Mouse (Mus musculus) forebrain, embryonic 14.5 days (tissue): ENCODE results near the gene Ctc1. TPM values are rescaled to one million over a fixed set of nuclear protein-coding genes. Genes with fewer than 3 reads are reported as not detected.

Experiments used
- ATAC-seq: fragments of 200-750 bp; cut with Nextera tagmentation; 2 replicates; pipeline ENCODE4 v1.8.0; 2017; ENCODE audit warnings: mild to moderate bottlenecking, moderate library complexity
- DNase-seq: peaks from one replicate; pipeline ENCODE4 v3.0.0-alpha.2; 2015; ENCODE audit warnings: low spot score
- H3K27ac ChIP-seq: fragments of 300-500 bp; sonication (generic); 2 replicates; pipeline ENCODE4 v1.5.1; 2014; ENCODE audit warnings: low read depth, mild to moderate bottlenecking, control low read depth, low read length, moderate library complexity
- H3K27me3 ChIP-seq: fragments of 300-500 bp; sonication (generic); replicated peaks from 2 replicates; pipeline ENCODE4 v1.6.1; 2014; ENCODE audit warnings: low read length, control low read depth, mixed read lengths; ENCODE audit not compliant: control insufficient read depth, insufficient read depth
- H3K36me3 ChIP-seq: fragments of 300-500 bp; sonication (generic); 2 replicates; pipeline ENCODE4 v1.6.1; 2014; ENCODE audit warnings: low read length, control low read depth; ENCODE audit not compliant: control insufficient read depth, insufficient read depth
- H3K4me1 ChIP-seq: fragments of 300-500 bp; sonication (generic); 2 replicates; pipeline ENCODE4 v1.6.1; 2014; ENCODE audit warnings: antibody characterized with exemption, low read length, control low read depth; ENCODE audit not compliant: control insufficient read depth, insufficient read depth
- H3K4me2 ChIP-seq: fragments of 300-500 bp; sonication (generic); 2 replicates; pipeline ENCODE4 v1.6.1; 2014; ENCODE audit warnings: mild to moderate bottlenecking, control low read depth, low read length
- H3K4me3 ChIP-seq: fragments of 300-500 bp; sonication (generic); 2 replicates; pipeline ENCODE4 v1.5.1; 2014; ENCODE audit warnings: low read depth, low read length, control low read depth
- H3K9ac ChIP-seq: fragments of 300-500 bp; sonication (generic); 2 replicates; pipeline ENCODE4 v1.6.1; 2014; ENCODE audit warnings: mild to moderate bottlenecking, low read length, control low read depth, moderate library complexity
- H3K9me3 ChIP-seq: fragments of 300-500 bp; sonication (generic); replicated peaks from 2 replicates; pipeline ENCODE4 v1.6.1; 2016; ENCODE audit warnings: low read length, control low read depth, mixed read lengths; ENCODE audit not compliant: control insufficient read depth
- WGBS: fragments of 180-500 bp; shearing (Covaris S2); extraction: QIAGEN DNeasy Blood & Tissue Kit; methylation state at CpG from one replicate; pipeline ENCODE4 v1.1.7; 2014; 5-methylcytosine and 5-hydroxymethylcytosine counted together
- polyA plus RNA-seq: library from polyadenylated mRNA; unstranded; fragments of >200 nt; fragmentation: Nextera tagmentation; extraction: Ambion mirVana; gene quantifications from 2 replicates; pipeline ENCODE4 v1.2.1, GENCODE M21; 2014

Ctc1 gene
- polyA plus RNA-seq, 1 experiment from 2014 or later = 43.4 TPM

DNA sequence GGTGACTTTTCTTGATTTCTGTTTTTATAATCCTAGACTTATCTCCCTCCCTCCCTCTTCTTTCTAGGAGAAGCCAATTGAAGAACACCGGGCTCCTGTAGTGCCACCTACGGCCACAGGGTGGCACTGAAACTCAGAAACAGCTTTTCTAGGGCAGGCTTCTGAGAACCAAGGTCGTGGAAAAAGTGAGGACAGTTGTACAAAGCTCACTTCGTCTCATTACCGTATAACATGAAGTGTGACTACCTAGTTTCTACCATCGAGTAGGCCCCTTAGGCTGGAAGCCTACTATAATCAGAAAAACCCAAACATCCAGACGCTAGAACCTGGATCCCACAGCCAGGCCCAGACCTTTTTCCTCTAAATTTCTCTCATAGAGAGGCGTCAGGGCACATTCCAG is 51.2 kb downstream of the Ctc1 start:
- Histone ChIP-seq H3K4me2 (peak overlapping the region; percentile 81), H3K4me3 (peak overlapping the region; percentile 35), H3K9me3 (no peaks in the 10 kb centered on the region), H3K9ac (peak overlapping the region; percentile 60; the same call in 1 of the 2 replicates), H3K27me3 (no peaks in the 10 kb centered on the region), H3K27ac (no peak overlapping the region), H3K4me1 (peaks cover 12% of the 10 kb centered on the region; the same call in 1 of the 2 replicates), H3K36me3 (no peaks in the 10 kb centered on the region)
- ATAC-seq (no peak), DNase-seq (peak; percentile 94)
- 8% methylated on average over 8 of the region's 8 CpGs for WGBS

DNA sequence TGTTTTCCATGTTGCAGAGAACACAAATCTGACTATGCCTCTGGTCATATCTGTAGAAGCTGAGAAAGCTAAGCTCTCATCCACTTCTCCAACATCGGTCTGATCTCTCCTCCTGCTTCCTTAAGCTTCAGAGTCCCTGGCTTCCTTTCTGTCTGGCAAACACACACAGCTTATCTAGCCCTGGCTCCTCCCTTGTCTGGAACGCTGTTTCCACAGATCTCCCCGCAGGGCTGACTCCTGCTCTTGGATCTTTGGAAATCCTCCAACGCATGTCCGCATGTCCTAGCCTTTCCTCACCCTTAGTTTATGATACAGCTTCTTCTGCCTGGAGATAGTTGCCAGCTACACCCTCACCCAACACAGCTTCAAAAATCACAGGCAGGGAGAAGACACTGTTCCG is 51.9 kb downstream of the Ctc1 start:
- no peak overlapping the region for H3K4me3 ChIP-seq
- no peaks in the 10 kb centered on the region for H3K36me3 ChIP-seq
- H3K27ac ChIP-seq = no peak overlapping the region
- H3K9ac ChIP-seq = no peak overlapping the region
- no peak overlapping the region for H3K4me2 ChIP-seq
- ATAC-seq (no peak), DNase-seq (no peak)
- no peaks in the 10 kb centered on the region for H3K9me3 ChIP-seq
- H3K27me3 ChIP-seq = no peaks in the 10 kb centered on the region
- peaks cover 13% of the 10 kb centered on the region; the same call in 1 of the 2 replicates for H3K4me1 ChIP-seq
- WGBS = 67% methylated on average over 6 of the region's 6 CpGs

DNA sequence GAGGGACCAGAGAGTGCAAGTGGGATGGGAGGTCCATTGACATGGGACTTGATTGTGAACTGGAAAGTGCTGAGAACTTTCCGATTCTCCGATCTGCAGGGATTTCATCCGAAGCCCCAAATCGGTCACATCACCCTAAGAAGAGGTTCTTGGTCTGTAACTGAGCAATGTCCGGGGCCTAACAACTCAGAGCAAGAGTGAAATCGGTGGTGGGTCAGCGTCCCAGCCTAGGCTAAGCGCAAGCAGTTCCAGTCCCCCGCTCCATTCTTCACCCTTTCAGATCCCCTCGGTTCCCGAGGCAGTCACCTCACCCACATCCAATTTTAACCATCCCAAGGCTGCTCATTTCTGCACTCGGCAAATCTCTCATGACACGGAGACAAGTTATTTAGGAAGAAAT is 54.4 kb downstream of the Ctc1 start:
- H3K27me3 ChIP-seq = no peaks in the 10 kb centered on the region
- DNase-seq = no peak
- peak overlapping the region; percentile 48 for H3K4me3 ChIP-seq
- H3K36me3 ChIP-seq = no peaks in the 10 kb centered on the region
- H3K4me1 ChIP-seq = peaks cover 13% of the 10 kb centered on the region; the same call in 1 of the 2 replicates
- peak overlapping the region; percentile 77 for H3K4me2 ChIP-seq
- under 1% methylated on average over 13 of the region's 13 CpGs for WGBS
- H3K9ac ChIP-seq = peak overlapping the region; percentile 80
- H3K9me3 ChIP-seq = no peaks in the 10 kb centered on the region
- H3K27ac ChIP-seq = peak overlapping the region; percentile 75
- no peak for ATAC-seq

DNA sequence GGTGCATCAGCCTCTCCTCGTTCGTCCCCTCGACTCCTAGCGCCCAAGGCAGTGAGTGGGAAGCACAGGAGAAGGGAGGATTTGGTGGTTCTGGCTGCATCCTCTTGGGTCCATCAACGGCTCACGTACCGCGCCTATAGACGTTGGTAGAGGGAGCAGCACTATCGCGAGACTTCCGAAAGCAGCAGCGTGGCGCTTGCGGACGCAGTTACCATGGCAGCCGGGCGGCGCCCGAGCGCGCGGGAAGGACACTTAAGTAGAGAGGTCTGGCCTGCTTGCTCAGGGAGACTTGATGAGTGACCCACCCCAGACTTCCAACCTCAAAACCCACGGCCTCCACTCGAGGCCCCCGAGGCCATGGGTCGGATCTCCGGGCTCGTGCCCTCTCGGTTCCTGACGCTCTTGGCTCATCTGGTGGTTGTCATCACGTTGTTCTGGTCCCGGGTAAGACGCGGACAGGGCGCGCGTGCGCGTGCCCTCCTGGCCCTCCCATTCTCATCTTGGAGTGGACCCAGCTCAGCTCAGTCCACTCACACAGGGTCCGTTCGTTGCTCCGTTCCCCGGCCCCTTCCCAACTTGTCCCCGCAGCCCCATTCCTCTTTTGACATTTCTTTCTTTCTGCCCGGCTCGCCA is 55.0 kb downstream of the Ctc1 start, which contains the start of gene Tmem107:
Gene Tmem107, plus strand, starts transcription at position 217 of the 633 bp plus-strand sequence.
- no peaks in the 10 kb centered on the region for H3K36me3 ChIP-seq
- H3K4me2 ChIP-seq = peak within 1 kb of the TSS; percentile 77
- ATAC-seq (peak; percentile 88), DNase-seq (peak; percentile 98)
- peak within 1 kb of the TSS; percentile 48 for H3K4me3 ChIP-seq
- H3K9me3 ChIP-seq = no peaks in the 10 kb centered on the region
- WGBS = under 1% methylated on average over 40 of the region's 47 CpGs
- H3K4me1 ChIP-seq = peaks cover 13% of the 10 kb centered on the region; the same call in 1 of the 2 replicates
- H3K9ac ChIP-seq = peak within 1 kb of the TSS; percentile 80
- H3K27ac ChIP-seq = peak within 1 kb of the TSS; percentile 75
- H3K27me3 ChIP-seq = no peaks in the 10 kb centered on the region

DNA sequence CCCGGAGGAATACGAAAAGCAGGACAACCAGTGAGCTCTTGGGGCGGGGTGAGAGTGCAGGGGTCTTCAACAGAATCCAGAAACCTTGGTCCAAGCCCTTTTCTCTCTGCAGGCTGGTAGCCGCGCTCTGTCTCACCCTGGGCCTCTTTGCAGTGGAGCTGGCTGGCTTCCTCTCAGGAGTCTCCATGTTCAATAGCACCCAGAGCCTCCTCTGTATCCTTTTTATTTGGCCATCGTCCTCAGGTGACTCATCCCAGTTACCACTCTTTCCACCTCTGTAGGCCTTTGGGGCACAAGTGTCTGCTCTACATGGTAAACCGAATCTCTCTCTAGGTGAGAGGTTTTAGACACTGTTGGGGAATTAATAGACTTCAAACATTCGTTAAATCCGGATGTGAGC is 55.6 kb downstream of the Ctc1 start:
- no peak for ATAC-seq
- no peaks in the 10 kb centered on the region for H3K9me3 ChIP-seq
- peak overlapping the region; percentile 48 for H3K4me3 ChIP-seq
- H3K9ac ChIP-seq = peak overlapping the region; percentile 80
- 22% methylated on average over 9 of the region's 9 CpGs for WGBS
- peak overlapping the region; percentile 75; the same call in 1 of the 2 replicates for H3K27ac ChIP-seq
- peaks cover 10% of the 10 kb centered on the region; the same call in 1 of the 2 replicates for H3K4me1 ChIP-seq
- H3K27me3 ChIP-seq = no peaks in the 10 kb centered on the region
- H3K36me3 ChIP-seq = no peaks in the 10 kb centered on the region
- H3K4me2 ChIP-seq = peak overlapping the region; percentile 77
- no peak for DNase-seq

DNA sequence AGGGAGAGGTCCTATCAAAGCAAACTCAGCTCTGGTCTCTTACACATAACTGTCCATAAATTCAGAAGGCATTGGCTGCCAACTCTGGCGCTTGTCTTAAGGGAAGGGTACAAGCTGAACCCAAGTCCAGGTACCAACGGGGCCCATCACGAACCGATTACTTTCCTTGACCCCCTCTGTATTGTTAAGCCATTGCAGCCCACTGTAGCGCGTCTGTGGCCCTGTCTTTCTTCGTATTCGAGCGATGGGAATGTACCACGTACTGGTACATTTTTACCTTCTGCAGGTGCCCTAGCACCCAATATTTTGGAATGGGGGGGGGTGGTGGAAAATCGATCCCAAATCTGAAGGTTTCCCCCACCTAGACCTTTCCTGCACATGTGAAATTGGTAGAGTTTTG is 56.5 kb downstream of the Ctc1 start:
- peak overlapping the region; percentile 69 for H3K9ac ChIP-seq
- WGBS = 79% methylated on average over 11 of the region's 11 CpGs
- H3K4me1 ChIP-seq = peaks cover 6% of the 10 kb centered on the region; the same call in 1 of the 2 replicates
- H3K4me3 ChIP-seq = peak overlapping the region; percentile 29
- no peaks in the 10 kb centered on the region for H3K9me3 ChIP-seq
- H3K36me3 ChIP-seq = no peaks in the 10 kb centered on the region
- peak overlapping the region; percentile 93 for H3K27ac ChIP-seq
- DNase-seq (no peak), ATAC-seq (no peak)
- H3K4me2 ChIP-seq = peak overlapping the region; percentile 77
- no peaks in the 10 kb centered on the region for H3K27me3 ChIP-seq

DNA sequence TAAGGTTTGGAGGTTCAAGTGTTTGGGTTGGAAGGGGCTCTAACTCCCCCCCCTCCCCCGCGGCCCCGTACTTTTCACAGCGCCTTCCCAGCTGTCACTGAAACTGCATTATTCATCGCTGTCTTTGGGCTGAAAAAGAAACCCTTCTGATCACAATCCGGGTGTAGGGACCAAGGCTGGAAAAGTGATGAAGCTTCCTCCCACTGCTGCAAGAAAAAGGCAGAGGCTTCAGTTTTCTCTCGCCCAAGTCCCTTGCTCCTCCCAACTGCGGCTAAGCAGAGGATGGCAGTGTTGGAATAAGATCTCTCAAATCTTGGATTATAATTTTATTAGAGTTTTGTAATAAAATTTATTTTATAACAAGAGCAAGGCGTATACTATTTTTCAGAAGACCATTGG is 57.0 kb downstream of the Ctc1 start:
- WGBS = 9% methylated on average over 9 of the region's 9 CpGs
- ATAC-seq (no peak), DNase-seq (no peak)
- H3K36me3 ChIP-seq = no peaks in the 10 kb centered on the region
- peak overlapping the region; percentile 77 for H3K4me2 ChIP-seq
- H3K4me1 ChIP-seq = peaks cover 6% of the 10 kb centered on the region; the same call in 1 of the 2 replicates
- H3K4me3 ChIP-seq = peak overlapping the region; percentile 29
- H3K9ac ChIP-seq = peak overlapping the region; percentile 69
- peak overlapping the region; percentile 93 for H3K27ac ChIP-seq
- no peaks in the 10 kb centered on the region for H3K27me3 ChIP-seq
- H3K9me3 ChIP-seq = no peaks in the 10 kb centered on the region

DNA sequence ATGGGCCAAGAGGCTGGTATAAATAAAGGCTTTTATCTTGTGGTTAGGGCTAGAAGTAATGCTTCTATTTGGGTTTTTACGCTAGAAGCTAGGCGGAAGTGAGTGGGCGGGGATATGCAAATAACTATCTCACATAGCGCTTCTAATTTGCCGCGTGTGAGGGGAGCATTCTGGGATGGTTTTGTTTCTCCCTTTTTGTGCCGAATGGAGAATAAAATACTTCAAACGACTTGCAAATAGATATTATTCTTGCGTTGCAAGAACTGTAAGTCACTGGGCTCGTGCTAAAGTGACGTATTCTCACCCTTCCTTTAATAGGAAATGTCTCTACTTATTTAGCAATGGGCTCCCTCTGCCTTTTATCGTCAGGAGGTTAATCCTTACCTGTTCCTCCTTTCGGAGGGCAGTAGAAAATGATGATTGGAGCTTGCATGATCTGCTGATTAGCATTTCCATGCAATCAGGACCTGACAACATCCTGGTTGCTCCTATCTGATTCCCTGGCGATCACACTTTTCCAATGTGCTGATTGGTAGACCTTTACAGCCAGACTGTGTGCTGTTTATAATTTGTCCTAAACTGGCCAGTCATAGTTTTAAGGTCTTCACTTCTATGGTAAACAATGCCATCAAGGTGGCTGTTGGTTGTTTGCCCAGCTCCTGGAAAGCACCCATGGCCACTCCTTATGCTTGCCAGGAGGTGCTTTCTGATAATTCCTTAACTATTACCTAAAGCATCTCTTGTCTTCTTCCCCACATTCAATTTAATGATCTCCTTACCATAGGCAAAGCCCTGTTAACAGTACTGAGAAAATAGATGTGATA is 57.6 kb downstream of the Ctc1 start:
- H3K27me3 ChIP-seq = no peaks in the 10 kb centered on the region
- H3K4me2 ChIP-seq = peak overlapping the region; percentile 77
- ATAC-seq = peak; percentile 79
- no peaks in the 10 kb centered on the region for H3K9me3 ChIP-seq
- peak overlapping the region; percentile 69 for H3K9ac ChIP-seq
- H3K27ac ChIP-seq = peak overlapping the region; percentile 93
- under 1% methylated on average over 14 of the region's 14 CpGs for WGBS
- H3K4me3 ChIP-seq = peak overlapping the region; percentile 29
- peak; percentile 97 for DNase-seq
- peaks cover 6% of the 10 kb centered on the region; the same call in 1 of the 2 replicates for H3K4me1 ChIP-seq
- H3K36me3 ChIP-seq = no peaks in the 10 kb centered on the region
